Mouse (Mus musculus) heart, adult 2 months (tissue): ENCODE measurements around the gene Ceacam1. TPM values are rescaled to one million over a fixed set of nuclear protein-coding genes. Genes with fewer than 3 reads are reported as not detected.
"Not testable (repeated sequence)": the region's sequence is repeated elsewhere in the genome, so short reads cannot be mapped to it uniquely, and the experiment has no call there.

Source experiments
- DNase-seq, 2 experiments: peaks; one replicate each; pipeline ENCODE4 v3.0.0; 2021
- H3K27ac ChIP-seq: fragments of 200-600 bp; 2 replicates; pipeline ENCODE4 v1.8.1; 2022
- H3K27me3 ChIP-seq: fragments of 200-500 bp; 2 replicates; pipeline ENCODE4 v1.6.1; 2012; ENCODE audit warnings: mild to moderate bottlenecking, low read length, inconsistent platforms, mixed read lengths; ENCODE audit not compliant: control insufficient read depth, insufficient read depth
- H3K36me3 ChIP-seq: fragments of 200-500 bp; 2 replicates; pipeline ENCODE4 v1.6.1; 2012; ENCODE audit warnings: low read length, inconsistent platforms; ENCODE audit not compliant: control insufficient read depth, insufficient read depth
- H3K4me1 ChIP-seq: fragments of 200-500 bp; 2 replicates; pipeline ENCODE4 v1.6.1; 2011; ENCODE audit warnings: low read length; ENCODE audit not compliant: control insufficient read depth, insufficient read depth
- H3K4me3 ChIP-seq: fragments of 200-600 bp; 2 replicates; pipeline ENCODE4 v1.8.1; 2022
- H3K79me2 ChIP-seq: fragments of 200-500 bp; replicated peaks from 2 replicates; pipeline ENCODE4 v1.6.1; 2012; ENCODE audit warnings: mild to moderate bottlenecking, inconsistent platforms, low read length, moderate library complexity, mixed read lengths; ENCODE audit not compliant: control insufficient read depth, insufficient read depth
- H3K9ac ChIP-seq: fragments of 200-500 bp; 2 replicates; pipeline ENCODE4 v1.6.1; 2012; ENCODE audit warnings: low read depth, mild to moderate bottlenecking, control low read depth, inconsistent platforms, low read length, mixed read lengths
- CTCF ChIP-seq: fragments of 200-600 bp; IDR thresholded peaks from 2 replicates; pipeline ENCODE4 v1.8.1; 2022; ENCODE audit warnings: antibody characterized with exemption, mild to moderate bottlenecking, moderate library complexity
- EP300 ChIP-seq: fragments of 200-500 bp; IDR thresholded peaks from 2 replicates; pipeline ENCODE4 v1.6.1; 2011; ENCODE audit warnings: low read depth, low read length, control low read depth; ENCODE audit not compliant: insufficient read depth
- POLR2A ChIP-seq: fragments of 200-500 bp; IDR thresholded peaks from 2 replicates; pipeline ENCODE4 v1.6.1; 2011; ENCODE audit warnings: mild to moderate bottlenecking, low read depth, low read length, control low read depth; ENCODE audit not compliant: insufficient read depth
- WGBS: fragments of 180-500 bp; shearing (Covaris S2); methylation state at CpG from one replicate; pipeline ENCODE4 v1.1.7; 2018; 5-methylcytosine and 5-hydroxymethylcytosine counted together
- intact Hi-C: fragments of 180-260 bp; cut with DNase I; formaldehyde crosslinking; loops from one replicate; pipeline ENCODE4 v1.15.1; 2025
- polyA plus RNA-seq: library from polyadenylated mRNA; depleted of rRNA; stranded (reverse); fragments of >200 nt; gene quantifications from 2 replicates; pipeline ENCODE4 v1.2.3, GENCODE M21; 2012
- total RNA-seq, 2 experiments: library from RNA; stranded (reverse); gene quantifications; 2 replicates each; pipeline ENCODE4 v1.2.3; 2021

Ceacam1 gene
- total and polyA plus RNA-seq, 3 experiments = 9.8 to 14.6 (median 13.5) TPM

DNA sequence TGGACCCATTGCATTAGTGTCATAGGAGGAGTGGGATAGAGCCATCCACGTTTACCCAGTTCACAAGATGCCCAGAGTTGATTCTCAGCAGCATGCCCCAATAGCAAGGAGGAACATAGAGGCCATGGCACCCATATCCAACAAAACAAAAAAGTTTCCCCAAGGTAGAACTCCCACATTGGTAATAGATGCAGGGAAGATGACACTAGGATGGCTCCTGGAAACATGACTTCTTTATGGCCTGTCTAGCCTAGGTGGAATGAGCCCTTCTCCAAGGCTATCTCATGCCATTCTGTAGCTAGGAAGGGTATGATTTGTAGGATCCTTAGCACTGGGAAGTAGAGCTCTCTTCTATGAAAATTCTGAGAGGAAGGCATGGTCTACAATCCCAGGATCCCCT lies 12.4 kb downstream of the Ceacam1 start:
- Histone ChIP-seq H3K9ac (no peak overlapping the region), H3K4me3 (no peak overlapping the region), H3K4me1 (no peaks in the 10 kb centered on the region), H3K79me2 (no peaks in the 10 kb centered on the region), H3K36me3 (no peaks in the 10 kb centered on the region), H3K27me3 (no peaks in the 10 kb centered on the region), H3K27ac (no peak overlapping the region)
- TF ChIP-seq POLR2A (no peak), EP300 (no peak), CTCF (no peak)
- 72% methylated on average over 1 of the region's 1 CpGs for WGBS
- intact Hi-C loops = no loop called here
- DNase-seq = no peak

DNA sequence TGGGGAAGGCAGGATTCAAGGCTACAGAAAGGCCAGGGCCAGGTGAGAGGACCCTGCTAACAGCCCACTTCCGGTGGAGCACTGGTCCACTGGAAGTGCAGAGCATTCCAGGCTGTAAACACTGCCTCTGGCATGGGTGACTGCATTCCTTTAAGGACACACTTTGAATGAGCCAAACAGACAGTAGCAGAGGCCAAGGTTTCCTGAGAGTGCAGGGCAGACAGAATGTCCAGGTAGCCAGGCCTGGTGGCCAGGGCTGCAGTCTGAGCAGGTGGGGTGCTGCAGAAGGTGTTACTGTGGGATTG lies 15.4 kb downstream of the Ceacam1 start:
- H3K79me2 ChIP-seq, DNase-seq, H3K4me1 ChIP-seq, H3K4me3 ChIP-seq, H3K36me3 ChIP-seq, H3K9ac ChIP-seq, H3K27ac ChIP-seq, H3K27me3 ChIP-seq, intact Hi-C loops: not testable (repeated sequence)
- no CpG with 5 or more reads among the region's 1 CpGs for WGBS

DNA sequence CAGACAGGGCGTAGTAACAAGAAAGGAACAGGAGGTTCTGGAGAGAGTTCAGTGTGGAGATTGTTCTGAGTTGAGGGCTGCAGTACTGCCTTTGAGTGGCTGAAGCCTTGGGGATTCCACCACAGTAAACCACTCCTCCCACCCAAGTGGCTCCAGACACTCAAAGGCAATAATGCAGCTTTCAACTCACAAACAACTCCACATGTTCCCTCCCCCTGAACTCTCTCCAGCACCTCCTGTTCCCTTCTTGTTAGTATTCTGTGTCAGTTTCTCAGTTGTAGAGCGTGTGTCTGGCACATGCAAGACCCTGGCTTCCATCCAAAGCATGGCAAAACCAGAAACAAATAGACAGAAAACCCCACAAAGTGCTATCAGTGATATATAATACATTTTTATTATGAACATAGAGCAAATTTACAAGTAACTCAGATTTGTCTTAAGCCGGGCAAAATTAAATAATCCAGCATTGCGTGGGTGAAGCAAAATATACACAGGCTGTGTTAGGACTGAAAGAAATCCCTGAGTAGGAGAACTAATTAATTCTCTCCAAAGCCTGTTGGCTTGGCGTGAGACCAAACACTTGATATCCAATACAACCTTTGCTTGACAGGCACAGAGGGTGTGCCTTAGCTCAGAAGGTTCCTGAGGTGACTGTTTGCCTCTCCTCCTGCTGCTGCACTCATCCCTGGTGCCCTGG lies 15.9 kb downstream of the Ceacam1 start:
- intact Hi-C loops, H3K27ac ChIP-seq, H3K27me3 ChIP-seq, DNase-seq, H3K36me3 ChIP-seq, H3K4me1 ChIP-seq, H3K9ac ChIP-seq, H3K4me3 ChIP-seq, H3K79me2 ChIP-seq: not testable (repeated sequence)
- WGBS = 81% methylated on average over 4 of the region's 5 CpGs

DNA sequence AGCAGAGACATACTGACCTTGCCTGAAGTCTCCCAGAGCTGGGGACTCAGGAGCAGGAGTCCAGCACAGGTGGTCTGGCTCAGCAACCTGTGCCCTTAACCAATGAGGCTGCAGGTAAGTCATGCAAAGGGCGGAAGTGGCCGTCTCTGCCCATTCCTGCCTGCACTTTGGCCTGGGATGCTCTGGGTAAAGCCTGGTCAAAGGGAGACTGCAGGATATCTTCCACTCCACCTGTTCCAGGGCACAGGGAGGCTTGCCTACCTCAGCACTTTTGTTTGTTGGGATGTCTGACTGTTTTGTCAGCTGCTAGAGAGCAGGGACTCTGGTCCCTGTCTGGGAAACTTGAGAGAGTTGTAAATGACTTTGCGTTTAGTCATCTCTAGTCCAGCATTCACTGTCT lies 25.3 kb downstream of the Ceacam1 start:
- no peak for DNase-seq
- intact Hi-C loops = no loop called here
- no peak overlapping the region for H3K9ac ChIP-seq
- 79% methylated on average over 3 of the region's 3 CpGs for WGBS
- no peak overlapping the region for H3K27ac ChIP-seq
- H3K36me3 ChIP-seq = no peaks in the 10 kb centered on the region
- H3K79me2 ChIP-seq = no peaks in the 10 kb centered on the region
- TF ChIP-seq EP300 (no peak), CTCF (no peak)
- H3K27me3 ChIP-seq = no peaks in the 10 kb centered on the region
- no peaks in the 10 kb centered on the region for H3K4me1 ChIP-seq
- H3K4me3 ChIP-seq = no peak overlapping the region

DNA sequence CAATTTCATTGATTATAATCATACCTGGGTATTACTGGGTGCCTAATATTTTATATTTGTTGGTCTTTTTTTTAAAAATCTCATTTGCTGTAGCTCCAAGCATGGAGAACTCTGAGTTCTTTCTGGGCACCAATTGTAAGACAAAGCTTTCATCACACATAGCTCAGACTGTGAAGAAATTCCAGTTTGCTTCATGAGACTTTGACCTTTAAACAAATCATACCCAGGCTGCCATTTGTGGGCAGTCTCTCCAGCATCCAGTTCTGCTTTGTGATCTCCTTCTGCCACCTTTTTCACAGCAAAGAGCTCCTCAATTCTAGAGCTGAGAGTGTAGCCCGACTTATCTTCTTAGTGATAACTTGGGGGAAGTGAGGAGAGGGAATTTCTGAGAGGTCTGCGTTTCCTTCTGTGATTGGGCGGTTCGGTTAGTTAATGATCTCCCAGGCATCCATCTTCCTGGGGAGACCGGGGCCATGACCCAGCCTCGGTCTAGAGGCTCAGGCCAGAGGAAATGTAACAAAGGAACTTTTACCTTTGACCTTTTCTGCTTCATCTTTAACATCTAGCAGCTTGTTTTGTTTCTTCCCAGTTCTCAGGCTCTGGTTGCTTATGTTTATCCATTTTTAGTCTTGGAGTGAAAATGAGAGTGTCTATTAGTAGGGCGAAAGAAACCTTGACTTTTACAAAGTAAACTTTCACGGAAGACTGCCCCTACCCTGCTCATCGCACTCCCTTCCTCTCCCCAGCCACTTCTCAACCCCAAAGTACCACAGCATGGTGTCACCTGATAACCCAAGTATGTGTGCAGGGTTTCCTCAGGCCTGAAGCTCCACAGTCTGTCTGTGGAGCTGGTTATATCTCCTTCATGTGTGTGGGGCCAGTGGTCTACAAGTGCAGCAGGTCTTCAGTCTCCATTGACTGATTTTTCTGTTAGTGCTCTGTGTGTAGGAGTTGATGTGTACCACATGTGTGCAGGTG lies 27.2 kb downstream of the Ceacam1 start:
- Histone ChIP-seq H3K4me1 (no peaks in the 10 kb centered on the region), H3K27ac (no peak overlapping the region), H3K9ac (no peak overlapping the region), H3K36me3 (no peaks in the 10 kb centered on the region), H3K4me3 (no peak overlapping the region), H3K27me3 (no peaks in the 10 kb centered on the region), H3K79me2 (no peaks in the 10 kb centered on the region)
- no peak for TF ChIP-seq CTCF
- no peak for TF ChIP-seq EP300
- no peak for TF ChIP-seq POLR2A
- intact Hi-C loops = loop anchor here (10.0 kb wide), 1 partner anchor 645 kb away; no protein-coding TSS in a partner anchor
- WGBS = 34% methylated on average over 9 of the region's 9 CpGs
- no peak for DNase-seq

DNA sequence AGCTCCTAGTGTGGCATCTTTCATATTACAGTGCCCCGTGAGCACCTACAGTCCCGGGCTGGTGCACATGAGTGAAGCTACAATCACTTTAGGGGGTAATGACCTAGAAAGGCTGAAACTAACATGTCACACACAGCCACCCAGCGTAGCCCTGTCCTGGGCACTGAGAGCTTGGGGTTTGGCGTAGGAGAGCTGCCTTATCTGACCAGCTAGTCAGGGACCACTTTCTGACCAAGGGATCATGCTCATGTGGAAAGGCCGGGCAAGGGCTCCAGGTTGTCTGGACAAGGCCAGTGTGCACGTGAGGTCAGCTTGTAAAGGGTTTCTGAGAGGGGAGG lies 36.6 kb downstream of the Ceacam1 start:
- intact Hi-C loops = loop anchor here (10.0 kb wide), 1 partner anchor 636 kb away; no protein-coding TSS in a partner anchor
- no peak for DNase-seq
- no peaks in the 10 kb centered on the region for H3K27me3 ChIP-seq
- H3K79me2 ChIP-seq = no peaks in the 10 kb centered on the region
- WGBS = 88% methylated on average over 6 of the region's 6 CpGs
- H3K9ac ChIP-seq = no peak overlapping the region
- H3K36me3 ChIP-seq = no peaks in the 10 kb centered on the region
- H3K27ac ChIP-seq = no peak overlapping the region
- TF ChIP-seq EP300 = no peak
- TF ChIP-seq CTCF = no peak
- no peak for TF ChIP-seq POLR2A
- no peak overlapping the region for H3K4me3 ChIP-seq
- H3K4me1 ChIP-seq = peaks cover 18% of the 10 kb centered on the region
